Mouse (Mus musculus): ENCODE data around the gene Crtc1.

Gene Crtc1

DNA sequence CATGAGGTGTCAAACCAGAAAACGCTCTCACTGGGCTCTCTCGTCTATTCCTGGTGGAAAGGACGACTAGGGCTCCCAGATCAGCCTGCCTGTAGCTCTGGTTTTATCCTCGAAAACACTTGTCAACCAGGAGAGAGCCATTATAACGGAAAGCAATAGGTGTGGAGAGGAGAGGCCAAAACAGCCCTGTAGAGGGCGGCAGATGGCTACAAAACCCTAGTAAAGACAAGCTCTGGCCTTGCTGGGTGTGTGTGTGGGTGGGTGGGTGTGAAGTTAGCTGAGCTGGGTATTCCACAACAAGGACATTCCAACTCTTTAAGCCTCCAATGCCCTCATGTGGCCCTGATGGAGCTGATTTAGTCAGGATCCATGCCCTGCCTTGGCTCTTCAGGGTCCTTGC, 95.7 kb downstream of the Crtc1 start:
- no peak for DNase-seq

- no peak for DNase-seq
Measured at GRCm38 (mm10) chr8:70343076-70343475, 96.3 kb downstream of the Crtc1 start.

GRCm38 (mm10) chr8:70342007-70342406, 97.4 kb downstream of the Crtc1 start:
- no peak for DNase-seq

- no peak for DNase-seq
Measured at GRCm38 (mm10) chr8:70340659-70341058, 98.7 kb downstream of the Crtc1 start.

DNA sequence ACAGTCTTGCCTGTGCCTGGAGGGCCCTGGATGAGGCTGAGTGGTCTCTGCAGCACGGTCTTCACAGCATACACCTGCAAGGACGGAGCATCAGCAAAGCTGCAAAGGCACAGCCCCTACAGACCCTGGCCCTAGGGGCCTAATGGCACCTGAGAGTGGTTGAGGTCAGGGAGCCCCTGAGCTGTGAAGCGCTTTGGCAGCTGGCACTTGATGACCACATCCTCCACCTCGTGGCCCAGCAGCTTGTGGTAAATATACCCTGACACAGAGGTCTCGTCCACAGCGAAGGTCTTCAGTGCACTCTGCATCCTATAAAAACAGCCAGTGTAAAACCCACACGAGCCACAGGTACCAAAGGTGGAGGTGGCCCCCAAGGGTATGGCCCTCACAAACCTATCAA, 100.4 kb downstream of the Crtc1 start:
- DNase-seq, result no peak

GRCm38 (mm10) chr8:70332878-70333202, 106.5 kb downstream of the Crtc1 start:
- DNase-seq, result no peak
